Mouse (Mus musculus): ENCODE measurements around the gene Hoxa9.

GRCm38 (mm10) chr6:52242801-52243332 lies 12.0 kb upstream of the Hoxa9 start:
- TF ChIP-seq CTCF (IDR thresholded peaks at IDR 0.05; ENCODE audit: low read depth) (no peak), EP300 (IDR thresholded peaks at IDR 0.05; ENCODE audit: low read depth) (no peak)
